Mouse (Mus musculus): ENCODE data around the gene Stt3a. TPM values are rescaled to one million over a fixed set of nuclear protein-coding genes. Genes with fewer than 3 reads are reported as not detected.

The Stt3a gene
- total RNA-seq, 2 experiments from 2014 or later: 77.9 to 79.1 TPM

DNA sequence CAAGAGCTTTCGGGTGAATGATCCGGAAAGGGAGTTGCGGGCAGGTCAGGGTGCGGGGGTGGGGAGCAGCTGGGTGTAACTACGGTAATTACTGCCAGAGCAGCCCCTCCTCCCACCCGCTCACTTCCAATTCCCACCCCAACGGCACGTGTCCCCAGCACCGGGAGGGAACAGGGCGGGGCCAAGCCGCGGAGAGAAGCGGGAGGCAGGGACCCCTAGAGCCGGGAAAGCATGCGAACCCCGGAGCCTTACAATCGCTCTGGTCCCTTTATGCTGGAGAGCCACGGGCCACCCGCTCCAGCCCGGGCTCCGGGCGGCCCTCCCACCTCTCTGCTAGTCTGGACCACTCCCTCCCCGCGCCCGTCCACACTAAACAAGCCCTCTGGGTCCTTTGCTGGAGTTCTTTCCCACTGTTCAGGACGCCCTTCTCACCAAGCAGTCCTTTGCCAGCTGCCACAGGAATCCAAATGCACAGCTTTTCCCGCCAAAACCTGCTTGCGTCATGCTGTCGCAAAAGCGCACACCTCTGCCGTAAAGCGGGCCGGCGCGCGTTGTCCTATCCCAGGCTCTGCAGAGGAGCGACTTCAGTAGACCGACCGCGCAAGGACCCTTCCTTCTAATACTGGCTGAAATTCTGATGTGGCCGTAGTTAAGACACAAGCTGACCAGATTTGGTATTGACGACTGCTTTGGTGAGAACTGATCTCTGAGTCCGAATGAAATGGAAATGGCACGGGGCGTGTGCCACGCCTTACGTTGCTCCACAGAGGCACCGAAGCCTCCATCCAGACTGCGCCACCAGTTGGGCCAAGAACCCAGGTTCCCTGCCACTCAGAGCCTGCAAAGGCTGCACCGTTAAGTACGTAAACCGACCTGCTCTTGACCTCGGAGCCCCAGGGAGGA, 41.1 kb downstream of the Stt3a start:
- DNase-seq (ENCODE audit: low spot score in 2 of 2): peak; percentile 93

DNA sequence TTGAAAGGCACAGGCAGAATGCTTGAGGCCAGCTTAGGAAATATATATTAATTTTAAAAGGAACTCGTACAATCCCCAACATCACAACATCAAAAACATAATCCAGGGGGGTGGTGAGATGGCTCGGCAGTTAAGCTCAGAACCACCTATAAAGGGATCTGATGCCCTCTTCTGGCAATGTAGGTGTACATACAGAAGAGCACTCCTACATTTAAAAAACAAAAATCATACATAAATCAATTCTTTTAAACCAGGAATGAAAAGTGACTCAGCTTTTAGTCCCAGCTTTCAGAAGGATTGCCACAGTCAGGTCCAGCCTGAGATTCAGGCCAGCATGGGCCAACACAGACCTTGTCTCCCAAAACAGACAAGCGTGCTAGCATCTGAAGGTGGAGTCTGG, 50.9 kb downstream of the Stt3a start:
- no peak for DNase-seq (ENCODE audit: low spot score in 2 of 2)

DNA sequence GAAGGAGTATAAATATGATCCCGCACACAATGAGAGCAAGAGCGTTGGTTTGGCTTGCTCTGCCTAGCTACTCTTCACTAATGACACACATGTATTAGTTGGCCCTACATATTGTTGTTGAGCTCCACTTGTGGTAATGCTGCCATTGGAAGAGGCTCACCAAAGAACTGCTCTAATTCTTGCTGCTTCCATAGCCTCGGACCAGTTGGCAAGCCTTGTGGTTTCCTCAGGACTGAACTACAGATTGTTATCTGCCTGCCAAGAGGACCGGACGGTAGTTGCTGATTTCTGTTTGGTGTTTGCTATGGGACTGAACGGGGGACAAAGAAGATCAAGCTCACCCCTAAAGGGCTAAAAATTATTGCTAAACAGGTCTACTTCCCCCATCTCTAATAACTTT, 60.2 kb downstream of the Stt3a start:
- DNase-seq (ENCODE audit: low spot score in 2 of 2): no peak

DNA sequence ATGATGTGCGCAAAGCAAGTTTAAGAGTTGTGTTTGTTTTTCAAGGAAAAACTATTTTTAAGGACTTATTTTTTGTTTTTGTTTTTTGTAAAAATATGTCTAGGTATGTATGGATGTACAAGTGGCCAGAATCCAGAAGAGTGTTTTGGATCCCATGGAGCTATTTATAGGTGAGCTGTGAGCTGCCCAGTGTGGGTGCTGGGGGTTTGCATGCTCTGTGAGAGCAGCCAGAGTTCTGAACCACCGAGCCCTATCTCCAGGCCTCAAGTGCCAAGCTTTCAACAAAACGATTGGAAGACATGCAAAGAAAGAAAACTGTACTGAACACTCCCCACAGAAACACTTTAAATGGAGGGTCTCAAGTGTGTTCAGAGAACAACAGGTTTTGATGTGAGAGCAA, 61.6 kb downstream of the Stt3a start:
- no peak for DNase-seq (ENCODE audit: low spot score in 2 of 2)

DNA sequence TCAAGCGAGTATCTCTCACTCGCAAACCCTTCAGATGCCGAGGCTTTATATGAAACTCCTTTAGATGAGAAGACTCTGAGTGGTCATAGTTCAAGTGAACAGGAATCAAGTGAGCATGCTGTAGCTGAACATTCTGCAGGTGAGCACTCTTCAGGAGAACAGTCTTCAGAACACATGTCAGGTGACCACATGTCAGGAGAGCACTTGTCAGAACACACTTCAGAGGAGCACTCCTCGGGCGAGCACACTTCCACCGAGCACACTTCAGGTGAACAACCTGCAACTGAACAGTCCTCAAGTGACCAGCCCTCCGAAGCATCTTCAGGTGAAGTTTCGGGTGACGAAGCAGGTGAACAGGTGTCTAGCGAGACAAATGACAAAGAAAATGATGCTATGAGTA, 73.2 kb downstream of the Stt3a start:
- DNase-seq (ENCODE audit: low spot score in 2 of 2): no peak

DNA sequence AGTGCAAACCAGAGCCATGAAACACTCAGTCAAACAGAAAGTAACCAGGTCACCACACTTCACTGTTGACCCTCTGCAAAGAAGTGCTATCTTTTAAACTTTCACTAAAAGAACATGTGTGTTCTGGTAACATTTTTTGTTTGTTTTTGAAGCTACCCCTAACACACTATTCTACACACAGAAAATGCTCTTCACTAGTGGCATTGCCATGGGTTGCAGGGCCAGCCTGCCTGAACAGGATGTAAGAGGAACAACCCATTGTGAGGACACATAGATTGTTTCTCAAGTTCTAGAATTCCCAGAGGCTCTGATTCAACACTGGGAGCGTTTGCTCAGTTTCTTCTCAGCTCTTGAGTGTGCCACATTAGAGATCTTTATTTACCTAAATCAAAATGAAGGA, 74.6 kb downstream of the Stt3a start, which contains the start of gene Acrv1:
Gene Acrv1, plus strand, starts transcription at position 301 of the 400 bp plus-strand sequence.
- DNase-seq (ENCODE audit: low spot score in 2 of 2): no peak

DNA sequence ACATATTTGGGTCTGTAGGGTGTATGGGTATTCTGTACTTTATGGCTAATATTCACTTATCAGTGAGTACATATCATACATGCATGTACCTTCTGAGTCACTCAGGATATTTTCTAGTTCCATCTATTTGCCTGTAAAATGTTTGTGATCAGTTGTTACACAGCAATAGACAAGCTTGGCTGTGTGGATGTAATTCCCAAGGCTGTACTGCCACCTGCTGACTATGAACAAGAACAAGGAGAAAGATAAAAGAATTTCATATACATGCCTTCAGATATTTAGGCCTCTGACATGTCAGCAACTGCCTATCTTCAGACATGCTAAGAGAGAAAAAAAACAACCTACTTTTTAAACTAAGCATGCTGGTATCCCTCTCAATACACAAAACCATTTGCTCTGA, 80.2 kb downstream of the Stt3a start:
- no peak for DNase-seq (ENCODE audit: low spot score in 2 of 2)

DNA sequence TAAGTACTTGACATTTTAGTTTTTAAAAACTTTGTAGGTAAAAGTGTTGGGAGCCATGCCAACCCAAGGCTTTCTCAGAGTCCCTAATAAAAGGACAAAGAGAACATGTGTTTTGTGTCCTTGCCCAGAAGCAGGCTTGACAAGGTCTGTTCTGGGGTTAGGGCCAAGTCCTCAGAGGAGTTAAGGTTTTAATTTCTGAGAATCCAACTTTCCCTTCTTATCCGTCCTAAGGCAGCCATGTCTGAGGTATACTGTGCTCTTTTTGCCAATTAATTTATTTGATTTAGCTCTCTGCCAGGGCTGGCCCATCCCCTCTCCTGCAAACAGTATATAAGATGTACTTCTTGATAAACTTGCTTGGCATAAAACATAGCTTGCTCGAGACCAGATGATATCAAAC, 86.1 kb downstream of the Stt3a start:
- no peak for DNase-seq (ENCODE audit: low spot score in 2 of 2)

Other genes with a start within 250 kb of the Stt3a start
- gene Gm5615, start 225.7 kb downstream of the Stt3a start, total RNA-seq (2021): not detected
- gene Gm17689, start 185.0 kb downstream of the Stt3a start, total RNA-seq (2021): not detected
- gene A630095E13Rik, start 124.3 kb downstream of the Stt3a start, total RNA-seq (2021): not detected
- not detected for gene Acrv1, start 74.5 kb downstream of the Stt3a start, total RNA-seq (2021)
- gene Chek1, start 40.6 kb downstream of the Stt3a start, total RNA-seq (2021): 1 to 10 TPM; 3.7 to 4.6 TPM
- gene Ei24, start 29.7 kb upstream of the Stt3a start, total RNA-seq (2021): 100 to 1,000 TPM; 108 TPM
- gene Fez1, start 54.2 kb upstream of the Stt3a start, total RNA-seq (2021): 100 to 1,000 TPM; 344 to 347 TPM

Measured in layer of hippocampus, postnatal 10 days (tissue).